Mouse (Mus musculus) limb, embryonic 14.5 days (tissue): Measurements from ENCODE around the gene Trex2. TPM values are rescaled to one million over a fixed set of nuclear protein-coding genes. Genes with fewer than 3 reads are reported as not detected.

ENCODE experiments used
- ATAC-seq: fragments of 200-750 bp; cut with Nextera tagmentation; 2 replicates; pipeline ENCODE4 v1.8.0; 2017; ENCODE audit warnings: low read depth, moderate number of reproducible peaks, moderate TSS enrichment; ENCODE audit not compliant: low FRiP score
- DNase-seq: peaks from one replicate; pipeline ENCODE4 v3.0.0-alpha.2; 2015; ENCODE audit warnings: low spot score
- H3K27ac ChIP-seq: fragments of 300-500 bp; sonication (generic); replicated peaks from 2 replicates; pipeline ENCODE4 v1.5.1; 2014; ENCODE audit warnings: low read depth, mild to moderate bottlenecking, low read length, moderate library complexity, mixed read lengths
- H3K27me3 ChIP-seq: fragments of 300-500 bp; sonication (generic); 2 replicates; pipeline ENCODE4 v1.6.1; 2014; ENCODE audit warnings: low read length, mixed read lengths; ENCODE audit not compliant: control insufficient read depth, insufficient read depth
- H3K36me3 ChIP-seq: fragments of 300-500 bp; sonication (generic); 2 replicates; pipeline ENCODE4 v1.6.1; 2014; ENCODE audit warnings: mild to moderate bottlenecking, low read length, moderate library complexity, mixed read lengths; ENCODE audit not compliant: control insufficient read depth, insufficient read depth
- H3K4me1 ChIP-seq: fragments of 300-500 bp; sonication (generic); 2 replicates; pipeline ENCODE4 v1.6.1; 2014; ENCODE audit warnings: antibody characterized with exemption, low read length, mixed read lengths; ENCODE audit not compliant: control insufficient read depth, insufficient read depth
- H3K4me2 ChIP-seq: fragments of 300-500 bp; sonication (generic); replicated peaks from 2 replicates; pipeline ENCODE4 v1.6.1; 2014; ENCODE audit warnings: low read depth, mild to moderate bottlenecking, low read length, moderate library complexity; ENCODE audit not compliant: severe bottlenecking
- H3K4me3 ChIP-seq: fragments of 300-500 bp; sonication (generic); replicated peaks from 2 replicates; pipeline ENCODE4 v1.5.1; 2014; ENCODE audit warnings: low read length
- H3K9ac ChIP-seq: fragments of 300-500 bp; sonication (generic); 2 replicates; pipeline ENCODE4 v1.6.1; 2014; ENCODE audit warnings: mild to moderate bottlenecking, low read depth, low read length, moderate library complexity; ENCODE audit not compliant: severe bottlenecking
- H3K9me3 ChIP-seq: fragments of 300-500 bp; sonication (generic); 2 replicates; pipeline ENCODE4 v1.6.1; 2016; ENCODE audit warnings: low read length; ENCODE audit not compliant: control insufficient read depth
- POLR2A ChIP-seq: fragments of 200-500 bp; IDR thresholded peaks from 2 replicates; pipeline ENCODE4 v1.8.0; 2012; ENCODE audit warnings: inconsistent platforms, mild to moderate bottlenecking, moderate library complexity, borderline replicate concordance; ENCODE audit not compliant: insufficient read depth, insufficient read length; ENCODE audit errors: extremely low read depth
- WGBS: fragments of 180-500 bp; shearing (Covaris S2); extraction: QIAGEN DNeasy Blood & Tissue Kit; methylation state at CpG from one replicate; pipeline ENCODE4 v1.1.7; 2014; 5-methylcytosine and 5-hydroxymethylcytosine counted together
- polyA plus RNA-seq, 2 experiments: library from polyadenylated mRNA; depleted of rRNA in 1 of 2; stranded (reverse) in 1 of 2; unstranded in 1 of 2; fragments of >200 nt; fragmentation: Nextera tagmentation in 1 of 2; extraction: Ambion mirVana in 1 of 2; gene quantifications; 2 replicates each; pipeline versions ENCODE4 v1.2.1 to v1.2.3; 2012 to 2014

The Trex2 gene
- polyA plus RNA-seq (2012; rRNA removed) (0.83 and 0.87 TPM in 2 replicates), polyA plus RNA-seq (2014; fragmentation: Nextera tagmentation; extraction: Ambion mirVana) (0.93 and 0.99 TPM in 2 replicates)

DNA sequence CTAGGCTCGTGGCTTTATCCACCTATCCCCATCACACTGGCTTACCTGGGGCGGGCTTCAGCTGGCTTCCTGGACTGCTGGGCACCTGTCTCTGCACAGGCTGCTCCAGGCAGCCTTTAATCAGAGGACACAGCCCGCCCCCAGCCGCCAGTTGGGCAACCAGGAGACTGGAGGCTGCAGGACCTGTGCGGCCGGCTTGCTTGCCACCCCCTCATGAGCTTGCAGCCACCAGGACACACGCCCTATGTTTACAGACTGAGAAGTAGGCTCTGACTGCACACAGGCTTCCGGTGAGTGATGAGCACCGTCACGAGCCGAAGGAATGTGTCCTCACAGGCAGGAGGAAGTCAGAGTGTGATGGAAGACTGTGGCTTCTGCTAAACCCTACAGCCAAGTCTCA, at the start of gene Trex2:
Gene Trex2 (minus strand): TSS at position 93 of the 400 bp plus-strand sequence.
- DNase-seq (no peak), ATAC-seq (no peak)
- Histone ChIP-seq H3K9me3 (no peaks in the 10 kb centered on the region), H3K27ac (no peak within 1 kb of the TSS), H3K9ac (no peak within 1 kb of the TSS), H3K4me2 (no peak within 1 kb of the TSS), H3K4me3 (no peak within 1 kb of the TSS), H3K27me3 (no peaks in the 10 kb centered on the region), H3K36me3 (0 out of 2 replicates have a peak, but pooled peaks cover 5% of the 10 kb centered on the region), H3K4me1 (no peaks in the 10 kb centered on the region)
- no peak for TF ChIP-seq POLR2A
- 78% methylated on average over 11 of the region's 11 CpGs for WGBS

- H3K36me3 ChIP-seq: no peaks in the 10 kb centered on the region
- H3K9ac ChIP-seq: no peak overlapping the region
- DNase-seq (no peak), ATAC-seq (no peak)
- peak overlapping the region; percentile 59 for H3K4me2 ChIP-seq
- H3K27me3 ChIP-seq: no peaks in the 10 kb centered on the region
- H3K27ac ChIP-seq: no peak overlapping the region
- TF ChIP-seq POLR2A: no peak
- 85% methylated on average over 4 of the region's 4 CpGs for WGBS
- H3K4me1 ChIP-seq: peaks cover 17% of the 10 kb centered on the region
- no peaks in the 10 kb centered on the region for H3K9me3 ChIP-seq
- peak overlapping the region; percentile 38 for H3K4me3 ChIP-seq
These were observed 49.7 kb upstream of the Trex2 start for GRCm38 (mm10) chrX:73484870-73485269.

GRCm38 (mm10) chrX:73484076-73484475, 48.9 kb upstream of the Trex2 start:
- peak overlapping the region; percentile 71 for H3K27ac ChIP-seq
- 60% methylated on average over 1 of the region's 1 CpGs for WGBS
- peak overlapping the region; percentile 38 for H3K4me3 ChIP-seq
- DNase-seq (no peak), ATAC-seq (no peak)
- no peak for TF ChIP-seq POLR2A
- no peaks in the 10 kb centered on the region for H3K9me3 ChIP-seq
- no peaks in the 10 kb centered on the region for H3K36me3 ChIP-seq
- peaks cover 17% of the 10 kb centered on the region for H3K4me1 ChIP-seq
- H3K4me2 ChIP-seq: peak overlapping the region; percentile 59
- H3K27me3 ChIP-seq: no peaks in the 10 kb centered on the region
- peak overlapping the region; percentile 56 for H3K9ac ChIP-seq

- Histone ChIP-seq H3K27me3 (no peaks in the 10 kb centered on the region), H3K4me3 (peak within 1 kb of the TSS; percentile 38), H3K27ac (peak within 1 kb of the TSS; percentile 71), H3K4me2 (peak within 1 kb of the TSS; percentile 59), H3K4me1 (peaks cover 17% of the 10 kb centered on the region), H3K36me3 (no peaks in the 10 kb centered on the region), H3K9me3 (no peaks in the 10 kb centered on the region), H3K9ac (peak within 1 kb of the TSS; percentile 56)
- TF ChIP-seq POLR2A: no peak
- WGBS: 23% methylated on average over 10 of the region's 14 CpGs
- ATAC-seq (peak; percentile 76; the same call in 1 of the 2 replicates), DNase-seq (peak; percentile 29)
These were observed 48.3 kb upstream of the Trex2 start, which contains the start of gene Bgn for GRCm38 (mm10) chrX:73483484-73483810. Gene Bgn (plus strand): TSS chrX:73483602.

GRCm38 (mm10) chrX:73482643-73483483, 47.7 kb upstream of the Trex2 start:
- peak overlapping the region; percentile 59 for H3K4me2 ChIP-seq
- WGBS: 17% methylated on average over 4 of the region's 4 CpGs
- H3K4me1 ChIP-seq: peaks cover 17% of the 10 kb centered on the region
- no peaks in the 10 kb centered on the region for H3K36me3 ChIP-seq
- H3K9ac ChIP-seq: peak overlapping the region; percentile 56; the same call in 1 of the 2 replicates
- no peaks in the 10 kb centered on the region for H3K9me3 ChIP-seq
- H3K27ac ChIP-seq: peak overlapping the region; percentile 71
- peak overlapping the region; percentile 38 for H3K4me3 ChIP-seq
- no peak for DNase-seq
- no peak for TF ChIP-seq POLR2A
- no peaks in the 10 kb centered on the region for H3K27me3 ChIP-seq
- no peak for ATAC-seq
